Mouse (Mus musculus) megakaryocyte, adult 5-6 weeks (primary cell): ENCODE measurements around the gene Zfp106. TPM values are rescaled to one million over a fixed set of nuclear protein-coding genes. Genes with fewer than 3 reads are reported as not detected.

Experiments
- ATAC-seq: 2 replicates; pipeline ENCODE4 v1.8.0; 2016; ENCODE audit warnings: mild to moderate bottlenecking, inconsistent platforms; ENCODE audit not compliant: poor library complexity, severe bottlenecking
- total RNA-seq, 2 experiments: library from RNA; stranded (forward) in 1 of 2; stranded (reverse) in 1 of 2; fragments of 153-499, 151-499 nt in 1 of 2; fragments of 221-1000, 200-1000 nt in 1 of 2; gene quantifications; 2 replicates each; pipeline versions ENCODE4 v1.2.3 to v1.2.4; 2015 to 2017

Gene Zfp106
- total RNA-seq, 2 experiments from 2014 or later: 57.3 to 73.6 TPM

GRCm38 (mm10) chr2:120558813-120559212, 4.8 kb downstream of the Zfp106 start:
- ATAC-seq: peak; percentile 74

DNA sequence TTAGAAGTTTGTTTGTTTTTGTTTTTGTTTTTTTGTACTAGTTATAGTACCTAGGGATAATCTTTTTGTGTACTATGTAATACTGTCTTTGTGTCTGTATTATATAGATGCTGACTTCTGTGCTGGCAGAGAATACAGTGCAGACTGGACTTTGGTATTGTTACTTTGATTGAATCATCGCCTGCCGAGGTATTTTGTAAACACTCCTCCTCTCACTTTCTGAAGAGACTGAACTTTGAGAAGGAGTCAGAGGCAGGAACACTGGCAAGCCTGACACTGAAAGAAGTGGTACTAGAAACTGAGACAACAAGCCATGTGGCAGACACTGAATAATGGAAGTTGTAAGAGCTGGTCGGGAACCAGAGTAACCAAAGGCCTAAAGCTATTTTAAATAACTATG, 6.8 kb downstream of the Zfp106 start:
- no peak for ATAC-seq

DNA sequence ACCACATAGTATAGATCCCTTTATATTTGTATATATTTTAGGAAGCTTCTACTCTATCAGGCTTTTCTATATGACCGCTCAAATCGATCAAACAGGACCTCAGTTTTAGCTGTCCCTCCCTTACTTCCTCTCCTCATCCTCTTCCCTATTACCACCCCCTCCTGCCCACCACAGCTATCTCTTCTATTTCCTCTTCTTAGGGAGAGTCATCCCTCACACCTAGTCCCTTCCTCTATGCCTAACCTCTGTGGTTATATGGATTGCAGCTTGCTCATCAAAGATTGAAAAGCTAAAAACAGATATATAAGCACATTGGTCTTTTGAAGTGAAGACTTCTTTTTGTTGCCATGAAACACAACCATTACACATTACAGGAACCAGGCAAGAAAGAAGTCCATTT, 18.9 kb downstream of the Zfp106 start:
- peak; percentile 68; the same call in 1 of the 2 replicates for ATAC-seq

DNA sequence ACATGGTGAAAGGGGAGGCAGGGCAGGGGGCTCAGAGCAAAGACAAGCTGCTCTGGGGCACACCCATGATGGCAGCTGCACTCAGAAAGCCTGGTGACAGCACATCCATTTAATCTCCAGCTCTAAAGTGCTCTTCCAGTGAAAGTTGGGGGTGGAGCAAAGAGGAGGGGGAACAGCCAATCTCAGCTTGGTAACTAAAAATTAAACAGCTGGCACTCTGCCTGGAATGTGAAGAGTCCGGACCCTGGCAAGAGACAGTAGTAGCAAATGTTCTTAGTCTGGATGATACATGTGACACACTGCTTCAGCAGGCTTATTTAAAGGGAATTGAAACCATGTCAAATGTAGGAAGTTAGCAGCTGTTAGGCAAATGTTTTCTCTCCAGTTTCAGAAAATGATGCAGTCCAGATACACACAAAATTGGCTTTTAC, 23.9 kb downstream of the Zfp106 start:
- peak; percentile 85 for ATAC-seq

- ATAC-seq: no peak
Measured at GRCm38 (mm10) chr2:120539333-120539732, 24.3 kb downstream of the Zfp106 start.

GRCm38 (mm10) chr2:120531223-120531622, 32.4 kb downstream of the Zfp106 start:
- no peak for ATAC-seq

GRCm38 (mm10) chr2:120529531-120529930, 34.1 kb downstream of the Zfp106 start:
- no peak for ATAC-seq

DNA sequence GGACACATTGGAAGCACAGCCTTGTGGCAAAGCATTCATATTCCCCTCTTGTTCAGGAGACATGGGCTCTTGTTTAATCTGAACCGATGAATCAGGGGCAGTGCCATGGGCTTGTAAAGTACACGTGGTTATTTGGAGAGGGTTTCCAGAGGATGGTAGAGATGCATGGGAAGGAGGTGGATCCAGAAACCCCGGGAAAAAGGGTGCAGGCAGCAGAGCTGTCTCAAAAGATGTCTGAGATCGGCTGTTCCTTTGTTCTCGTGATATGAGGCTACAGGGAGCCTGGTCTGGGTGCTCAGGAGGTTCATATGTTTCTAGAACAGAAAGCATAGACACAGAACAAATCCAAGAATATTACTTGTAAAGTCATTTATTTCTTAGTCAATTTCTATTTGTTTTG, 36.9 kb downstream of the Zfp106 start:
- no peak for ATAC-seq

DNA sequence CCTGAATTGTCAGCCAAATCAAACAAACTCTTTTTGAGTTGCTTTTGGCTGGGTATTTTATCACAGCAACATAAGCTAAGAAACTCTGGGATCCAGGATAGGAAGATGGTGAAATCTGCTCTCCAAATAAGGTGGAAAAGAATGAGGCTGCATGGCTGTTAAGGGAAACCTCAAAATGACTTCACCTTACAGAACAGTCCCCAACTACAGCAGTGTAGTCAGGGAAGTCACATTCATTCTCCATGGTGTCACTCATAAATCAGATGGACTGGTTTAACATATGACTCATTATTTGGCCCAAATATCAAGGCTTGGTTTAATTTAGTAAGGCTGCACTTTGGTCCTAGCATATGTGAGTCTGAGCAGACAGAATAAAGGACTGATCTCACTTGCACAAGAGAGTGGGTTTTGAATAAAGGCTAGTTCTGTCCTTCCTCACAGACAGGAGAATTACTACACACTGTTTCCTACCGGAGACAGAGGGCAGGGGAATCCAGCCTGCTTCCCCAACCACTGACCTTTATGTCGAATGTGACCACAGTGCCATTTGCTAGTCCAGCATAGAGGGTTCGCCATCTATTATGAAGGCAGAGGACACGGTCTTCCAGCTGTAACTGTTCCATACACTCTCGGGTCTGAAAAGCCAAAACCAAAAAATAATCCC, 45.0 kb downstream of the Zfp106 start:
- ATAC-seq: no peak

DNA sequence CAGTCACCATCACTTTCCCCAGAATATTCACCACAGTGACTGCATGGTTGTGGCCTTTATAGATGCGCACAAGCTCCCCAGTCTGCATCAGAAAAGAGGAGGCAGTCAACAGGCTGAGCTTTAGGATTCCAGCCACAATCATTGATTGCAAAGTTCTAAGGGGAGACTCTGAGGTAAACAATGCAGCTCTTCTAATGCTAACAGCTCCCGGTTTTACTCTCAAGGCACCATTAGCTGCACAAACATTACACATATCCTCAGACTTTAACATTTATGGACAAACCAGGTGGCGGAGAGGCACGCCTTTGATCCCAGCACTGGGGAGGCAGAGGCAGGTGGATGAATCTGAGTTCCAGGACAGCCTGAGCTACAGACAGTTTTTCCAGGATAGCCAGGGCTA, 49.5 kb downstream of the Zfp106 start:
- ATAC-seq: no peak

GRCm38 (mm10) chr2:120503992-120504391, 59.7 kb downstream of the Zfp106 start:
- no peak for ATAC-seq

- ATAC-seq: no peak
Measured at GRCm38 (mm10) chr2:120503094-120503493, 60.5 kb downstream of the Zfp106 start.

DNA sequence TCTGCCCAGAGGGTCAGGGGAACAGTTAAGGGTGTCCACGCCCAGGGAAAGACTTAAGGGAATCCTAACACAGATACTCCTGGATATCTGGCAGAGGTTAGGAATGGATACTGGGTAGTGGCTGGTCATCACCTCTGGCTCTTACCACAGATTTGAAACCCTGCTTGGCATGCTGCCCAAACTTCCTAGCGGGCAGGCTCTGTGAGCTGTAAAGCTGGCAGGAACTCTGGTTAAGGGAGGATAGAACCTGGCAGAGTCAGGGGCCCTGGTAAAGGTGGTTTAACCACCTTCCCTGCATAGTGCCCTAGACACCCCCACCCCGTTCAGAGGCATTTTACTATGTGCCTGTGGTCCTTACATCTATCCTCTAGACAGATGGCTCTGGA, 61.0 kb downstream of the Zfp106 start:
- ATAC-seq: no peak

- no peak for ATAC-seq
Measured at GRCm38 (mm10) chr2:120501931-120502604, 61.6 kb downstream of the Zfp106 start.

GRCm38 (mm10) chr2:120501136-120501918, 62.3 kb downstream of the Zfp106 start:
- no peak for ATAC-seq

- peak; percentile 72 for ATAC-seq
Measured at GRCm38 (mm10) chr2:120499971-120500471, 63.6 kb downstream of the Zfp106 start.

DNA sequence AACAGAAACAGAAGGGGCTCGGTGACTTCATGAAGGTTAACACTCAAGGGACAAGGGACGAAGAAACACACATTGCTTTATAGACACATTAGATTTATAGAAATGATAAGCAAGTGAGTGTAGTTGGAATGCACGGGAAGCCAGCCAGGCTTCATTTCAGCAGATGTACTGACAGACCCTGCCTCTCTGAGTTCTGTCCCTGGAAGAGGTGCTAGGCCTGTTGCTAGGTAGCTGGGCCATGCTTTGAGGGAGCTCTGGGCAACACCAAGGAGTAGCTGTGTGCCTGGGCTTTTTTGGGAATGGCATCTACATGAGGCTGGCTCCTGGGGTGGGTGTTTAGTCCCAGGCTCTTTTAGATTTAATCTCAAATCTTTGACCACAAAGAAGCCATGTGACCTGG, 67.1 kb downstream of the Zfp106 start:
- no peak for ATAC-seq

- no peak for ATAC-seq
Measured at GRCm38 (mm10) chr2:120493254-120493653, 70.4 kb downstream of the Zfp106 start.

DNA sequence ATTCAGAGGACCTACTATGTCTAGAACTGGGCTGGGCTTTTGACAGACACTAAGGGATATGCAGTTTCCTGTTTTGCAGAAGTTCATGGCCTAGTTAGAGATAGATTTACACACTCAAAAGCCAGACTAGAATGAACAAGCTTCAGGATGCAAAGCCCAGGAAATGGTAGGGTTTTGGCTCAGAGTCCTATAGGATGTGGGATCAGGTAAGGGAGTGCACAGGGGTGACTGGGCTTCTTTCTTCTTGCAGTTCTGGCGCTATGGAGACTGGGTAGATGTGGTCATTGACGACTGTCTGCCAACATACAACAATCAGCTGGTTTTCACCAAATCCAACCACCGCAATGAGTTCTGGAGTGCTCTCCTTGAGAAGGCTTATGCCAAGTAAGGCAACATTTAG, 79.4 kb downstream of the Zfp106 start:
- ATAC-seq: no peak

DNA sequence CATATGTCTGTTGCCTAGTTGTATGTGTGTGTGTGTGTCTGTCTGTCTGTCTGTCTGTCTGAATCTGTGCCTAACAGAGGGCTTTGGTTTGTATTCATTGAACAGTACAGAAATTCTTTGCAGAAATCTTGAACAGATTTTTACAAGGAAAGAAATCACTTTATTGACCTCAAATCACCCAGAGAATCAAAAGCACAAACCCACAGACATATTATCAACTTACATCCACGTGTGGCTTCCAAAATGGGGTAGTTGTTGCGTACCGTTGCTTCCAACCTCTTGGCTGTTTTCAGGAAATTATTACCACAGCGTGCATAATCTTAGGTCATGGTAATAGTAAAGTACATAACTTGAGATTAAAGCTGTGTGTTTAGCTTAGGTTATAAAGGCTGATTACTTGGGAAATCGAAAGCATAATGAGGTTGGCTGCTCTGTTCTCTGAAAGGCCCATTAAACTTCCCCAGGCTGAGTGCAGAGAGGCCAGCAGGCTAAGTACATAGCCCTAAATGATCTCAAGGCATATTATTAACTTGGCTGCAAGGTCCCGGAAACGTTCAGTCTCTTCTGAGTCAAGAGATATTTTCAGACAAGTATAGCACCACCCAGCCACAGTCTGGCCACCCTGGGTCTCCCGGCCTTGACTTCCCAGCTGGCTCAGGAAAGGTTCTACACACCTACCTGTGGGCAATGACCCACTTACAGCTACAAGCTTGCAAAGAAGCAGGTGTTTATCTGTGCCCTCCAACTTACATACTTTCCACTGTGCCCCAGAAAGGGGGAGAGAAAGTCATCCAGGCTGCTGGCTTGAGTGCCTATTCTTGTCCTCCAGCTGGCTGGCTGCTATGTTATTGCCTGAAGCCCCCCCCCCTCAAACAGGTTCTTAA, 80.9 kb downstream of the Zfp106 start:
- no peak for ATAC-seq

GRCm38 (mm10) chr2:120481921-120482320, 81.7 kb downstream of the Zfp106 start:
- ATAC-seq: no peak
